14 mouse cellular contexts compared by ENCODE assay signal in the genomic region with DNA sequence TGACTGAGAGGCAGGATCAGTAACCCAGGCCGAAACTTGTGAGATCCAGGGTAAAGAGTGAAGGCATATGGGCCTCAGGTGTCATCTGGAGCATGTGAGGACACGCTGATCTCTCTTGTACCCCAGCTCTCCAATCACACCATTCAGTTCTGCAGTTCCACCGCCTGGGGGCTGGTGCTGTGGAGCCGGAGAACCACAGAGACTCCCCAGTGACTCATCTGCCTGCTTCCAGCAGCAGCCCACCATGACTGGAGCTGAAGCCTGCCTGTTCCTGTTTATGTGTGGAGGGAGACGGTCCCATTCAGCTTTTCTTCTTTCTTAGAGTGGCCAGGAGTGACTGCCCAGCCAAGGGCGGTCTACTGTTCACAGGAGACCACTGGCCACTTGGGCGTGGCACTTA. TPM values are rescaled to one million over a fixed set of nuclear protein-coding genes. Genes with fewer than 3 reads are reported as not detected.
A peak's percentile ranks its signal among the peaks of the same experiment; 100 is the strongest.
DNase-seq lines count a peak whose midpoint lies in the region; ATAC-seq and TF ChIP-seq lines count a peak whose summit lies in the region.
"Had no signal": no experiment of that assay in that cellular context is flagged by ENCODE, and none has a peak within 500 bp of the region (broad histone marks: within the 10 kb centered on the region; RNA-seq: fewer than 3 reads in every experiment).

No protein-coding gene starts in this region.

- H3K27me3 ChIP-seq in Patski = no peaks in the 10 kb centered on the region

- POLR2A ChIA-PET in Patski (lab: Charles Lee) = no interaction called here

- intact Hi-C loops in left cerebral cortex, postnatal 25 days (cut with DNase I) = loop anchor here (2.0 kb wide), 1 partner anchor 15 kb away; no protein-coding TSS in a partner anchor
- intact Hi-C loops in gastrocnemius, postnatal 14 days (cut with DNase I; ENCODE audit: low total_unique reads) = loop anchor here (10.0 kb wide), 1 partner anchor 47 kb away; no protein-coding TSS in a partner anchor

- CTCF ChIA-PET in Patski (lab: Charles Lee) = interaction anchor here (1.2 kb wide), 1 partner anchor 9 kb away, joined by 3 read pairs; no protein-coding TSS in a partner anchor

- ATAC-seq in Patski = peak; percentile 76
- ATAC-seq in erythroid progenitor cell, adult 5-6 weeks (replicated peaks; ENCODE audit: low FRiP score, poor library complexity, severe bottlenecking) = no peak
- ATAC-seq: CD4-positive, CD25-positive, alpha-beta regulatory T cell, adult 4 months; liver, postnatal 0 days had no signal

- no peak for TF ChIP-seq CTCF in Patski (IDR thresholded peaks at IDR 0.05)

- DNase-seq in layer of hippocampus, adult 18-20 months (ENCODE audit: low spot score in 2 of 2) = peak; percentile 55 to 69
- no peak for DNase-seq in layer of hippocampus, adult 11-12 months (ENCODE audit: low spot score)
- DNase-seq in 3T3-L1 (ENCODE audit: low read depth, low spot score) (peak; percentile 62), Patski (ENCODE audit: low read depth, low spot score) (no peak)
- DNase-seq in left cerebral cortex, postnatal 25 days (ENCODE audit: low spot score in 2 of 2) = peak; percentile 55 to 83
- no peak for DNase-seq in testis, postnatal 10 days (ENCODE audit: low spot score)
- DNase-seq in gastrocnemius, postnatal 14 days = no peak
- DNase-seq: heart, adult 18-20 months; kidney, adult 2 months; liver, postnatal 0 days; thymus, postnatal 4 days had no signal

- in situ Hi-C loops in Patski (cut with MboI; ENCODE audit: low pct_unique_long_range_greater_than_20kb) = no loop called here

RNA-seq across cellular contexts. Expression of a gene that starts 35.4 kb away (rescaled TPM):
- total RNA-seq in layer of hippocampus, adult 18-20 months (2021) = 100 to 1,000 TPM; 102 to 103 TPM
- 0.18 TPM for polyA plus RNA-seq in Patski (2021)
- 100 to 1,000 TPM; 150 to 173 TPM for total RNA-seq in left cerebral cortex, postnatal 25 days (2021)
- not detected in 2 replicates for total RNA-seq in erythroid progenitor cell, adult 5-6 weeks (2015; ENCODE audit: low replicate concordance)
- not detected in 2 replicates for total RNA-seq in erythroid progenitor cell, adult 5-6 weeks (2017; ENCODE audit: low replicate concordance)
- total RNA-seq in gastrocnemius, postnatal 14 days (2021) = not detected
- total RNA-seq: heart, adult 18-20 months; monocyte, adult 5-6 weeks had no signal
- polyA plus RNA-seq: liver, postnatal 0 days had no signal

RNA-seq across cellular contexts. Expression of a gene that starts 47.6 kb away (rescaled TPM):
- 10 to 100 TPM in 1 of 2 experiments, 1 to 10 TPM in 1; 9.4 to 11.7 TPM for total RNA-seq in layer of hippocampus, adult 18-20 months (2021)
- 87.7 TPM for polyA plus RNA-seq in Patski (2021)
- total RNA-seq in left cerebral cortex, postnatal 25 days (2021) = 10 to 100 TPM; 16.4 to 19.4 TPM
- 3.6 and 10.1 TPM in 2 replicates for total RNA-seq in erythroid progenitor cell, adult 5-6 weeks (2015; ENCODE audit: low replicate concordance)
- total RNA-seq in erythroid progenitor cell, adult 5-6 weeks (2017; ENCODE audit: low replicate concordance) = 0.13 TPM in 1 of 2 replicates, not detected in the other
- 1 to 10 TPM; 7.2 to 8.1 TPM for total RNA-seq in gastrocnemius, postnatal 14 days (2021)

Comparison
In these comparisons a context has a peak if more than half of its experiments do, and no peak if none do; other contexts are left out.
1. DNase-seq: peak in layer of hippocampus, adult 18-20 months (2 of 2), 3T3-L1 (single experiment) and left cerebral cortex, postnatal 25 days (2 of 2); none in layer of hippocampus, adult 11-12 months (single experiment), Patski (single experiment), testis, postnatal 10 days (single experiment) and gastrocnemius, postnatal 14 days (single experiment).
2. RNA of a gene that starts 35.4 kb away (total RNA-seq): 150 to 173 TPM in left cerebral cortex, postnatal 25 days and 102 to 103 TPM in layer of hippocampus, adult 18-20 months; not detected in erythroid progenitor cell, adult 5-6 weeks and not detected in gastrocnemius, postnatal 14 days; every median in the first group is over 100 times any median in the second.